Mouse (Mus musculus) embryo, embryonic 11.5 days (tissue): ENCODE measurements around the gene 4833439L19Rik.
A peak's percentile ranks its signal among the peaks of the same experiment; 100 is the strongest.

Experiments used
- DNase-seq: peaks from one replicate; pipeline ENCODE4 v3.0.0-alpha.2; 2012; ENCODE audit warnings: low read depth, low spot score

The 4833439L19Rik gene

GRCm38 (mm10) chr13:54521181-54521580 is 44.1 kb downstream of the 4833439L19Rik start:
- DNase-seq = no peak

DNA sequence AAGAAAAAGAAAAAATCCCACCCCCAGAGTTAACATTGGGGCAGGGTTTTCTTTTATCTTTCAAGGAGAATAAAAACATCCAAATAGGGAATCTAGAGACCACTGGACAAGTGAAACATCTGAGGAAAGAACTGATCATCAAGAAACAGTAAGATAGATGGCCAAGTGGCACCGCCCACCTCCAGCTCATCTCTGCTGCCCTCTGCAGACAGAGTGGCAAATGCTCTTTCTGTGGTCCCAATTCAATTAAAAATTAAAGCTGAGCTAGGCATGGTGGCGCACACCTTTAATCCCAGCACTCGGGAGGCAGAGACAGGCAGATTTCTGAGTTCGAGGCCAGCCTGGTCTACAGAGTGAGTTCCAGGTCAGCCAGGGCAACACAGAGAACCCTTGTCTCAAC is 45.0 kb downstream of the 4833439L19Rik start:
- no peak for DNase-seq

GRCm38 (mm10) chr13:54505920-54506319 is 59.3 kb downstream of the 4833439L19Rik start:
- DNase-seq = no peak

DNA sequence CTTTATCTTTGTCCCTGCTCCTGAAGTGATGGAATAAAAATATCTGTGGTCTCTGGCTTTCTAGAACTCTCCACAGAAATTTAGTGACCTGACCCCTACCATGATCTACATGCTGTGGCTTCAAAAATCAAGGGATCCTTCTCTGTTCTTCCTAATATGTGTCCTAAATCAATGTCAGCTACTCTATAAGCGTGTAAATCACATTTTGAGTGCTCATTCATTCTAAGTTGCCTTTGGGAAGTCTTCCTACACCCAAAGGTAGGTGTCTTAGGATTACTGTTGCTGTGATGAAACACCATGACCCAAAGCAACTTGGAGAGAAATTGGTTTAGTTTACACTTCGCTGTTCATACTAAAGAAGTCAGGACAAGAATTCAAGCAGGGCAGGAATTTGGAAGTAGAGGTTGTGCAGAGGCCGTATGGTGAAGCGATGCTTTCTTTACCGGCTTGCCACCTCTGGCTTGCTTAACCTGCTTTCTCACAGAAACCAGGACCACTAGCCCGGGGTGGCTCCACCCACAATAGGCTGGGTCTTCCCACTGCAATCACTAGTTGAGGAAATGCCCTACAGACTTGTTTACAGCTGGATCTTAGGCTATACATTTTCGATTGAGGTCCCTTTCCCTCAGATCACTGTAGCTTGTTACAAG is 60.5 kb downstream of the 4833439L19Rik start:
- DNase-seq = no peak

GRCm38 (mm10) chr13:54503604-54504521 is 61.4 kb downstream of the 4833439L19Rik start, which contains the start of gene Simc1:
Gene Simc1 (plus strand): TSS chr13:54503779.
- peak; percentile 41 for DNase-seq

DNA sequence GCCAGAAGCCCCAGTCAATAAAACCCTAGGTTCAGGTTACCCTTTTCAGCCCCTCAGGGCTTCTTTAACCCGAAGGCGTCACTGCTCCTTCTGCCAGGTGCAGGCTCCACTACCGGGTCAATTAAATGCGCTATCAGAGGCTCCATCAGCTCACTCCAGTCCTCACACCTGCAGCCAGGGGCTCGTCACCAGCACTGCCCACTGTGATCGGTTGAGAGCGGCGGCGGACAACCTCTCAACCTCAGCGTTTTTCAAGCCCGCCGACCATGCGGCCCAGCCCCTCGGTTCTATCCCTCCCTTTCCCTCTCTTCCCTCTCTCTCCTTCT is 62.0 kb downstream of the 4833439L19Rik start:
- peak; percentile 13 for DNase-seq

GRCm38 (mm10) chr13:54501957-54502690 is 63.1 kb downstream of the 4833439L19Rik start:
- DNase-seq = no peak

- DNase-seq = no peak
These were observed 63.9 kb downstream of the 4833439L19Rik start for GRCm38 (mm10) chr13:54501352-54501751.
